Mouse (Mus musculus): ENCODE data around the gene Rab30.

GRCm38 (mm10) chr7:92848246-92848645 is 106.8 kb downstream of the Rab30 start:
- no peak for TF ChIP-seq POLR2A (IDR thresholded peaks at IDR 0.05; ENCODE audit: low read depth, low read length)
- TF ChIP-seq CTCF (IDR thresholded peaks at IDR 0.05; ENCODE audit: borderline replicate concordance, insufficient read depth, low read length): no peak
